Mouse (Mus musculus) olfactory bulb, adult 2 months (tissue): ENCODE data around the gene Tuba1c.

Experiments used
- CTCF ChIP-seq: fragments of 200-500 bp; IDR thresholded peaks from 2 replicates; pipeline ENCODE4 v1.5.1; 2012; ENCODE audit warnings: low read depth, mild to moderate bottlenecking, low read length, moderate library complexity; ENCODE audit not compliant: insufficient read depth
- POLR2A ChIP-seq: fragments of 200-500 bp; IDR thresholded peaks from 2 replicates; pipeline ENCODE4 v1.6.1; 2012; ENCODE audit warnings: mild to moderate bottlenecking, low read depth, low read length, moderate library complexity; ENCODE audit not compliant: insufficient read depth

DNA sequence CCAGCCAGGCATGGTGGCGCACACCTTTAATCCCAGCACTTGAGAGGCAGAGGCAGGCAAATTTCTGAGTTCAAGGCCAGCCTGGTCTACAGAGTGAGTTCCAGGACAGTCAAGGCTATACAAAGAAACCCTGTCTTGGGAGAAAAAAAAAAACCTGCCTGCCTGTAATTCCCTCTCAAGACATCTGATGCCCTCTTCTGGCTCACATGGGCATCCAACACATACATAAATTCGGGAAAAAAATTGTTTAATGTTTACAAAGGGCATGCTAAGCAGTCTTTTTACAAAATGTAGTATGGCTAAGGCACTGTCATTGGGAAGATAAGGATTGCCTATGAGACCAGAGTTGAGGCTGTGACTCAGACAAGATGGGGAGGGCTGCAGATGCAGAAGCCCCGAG is 50.1 kb downstream of the Tuba1c start:
- no peak for TF ChIP-seq CTCF
- no peak for TF ChIP-seq POLR2A
